Mouse (Mus musculus) left cerebral cortex, postnatal 36 days (tissue): ENCODE measurements at regions not wholly inside any gene's neighbourhood (a gene's known extent, or its start where the extent isn't known, plus 50 kb on each side); places are given as distances from the start of the nearest gene placed in this dataset.

Experiments
- DNase-seq, 2 experiments: peaks; one replicate each; pipeline ENCODE4 v3.0.0; 2021 to 2022; ENCODE audit warnings: low spot score in 2 of 2, mixed read lengths in 1 of 2
- intact Hi-C: fragments of 180-260 bp; cut with DNase I; formaldehyde crosslinking; loops from one replicate; pipeline ENCODE4 v1.15.1; 2025

DNA sequence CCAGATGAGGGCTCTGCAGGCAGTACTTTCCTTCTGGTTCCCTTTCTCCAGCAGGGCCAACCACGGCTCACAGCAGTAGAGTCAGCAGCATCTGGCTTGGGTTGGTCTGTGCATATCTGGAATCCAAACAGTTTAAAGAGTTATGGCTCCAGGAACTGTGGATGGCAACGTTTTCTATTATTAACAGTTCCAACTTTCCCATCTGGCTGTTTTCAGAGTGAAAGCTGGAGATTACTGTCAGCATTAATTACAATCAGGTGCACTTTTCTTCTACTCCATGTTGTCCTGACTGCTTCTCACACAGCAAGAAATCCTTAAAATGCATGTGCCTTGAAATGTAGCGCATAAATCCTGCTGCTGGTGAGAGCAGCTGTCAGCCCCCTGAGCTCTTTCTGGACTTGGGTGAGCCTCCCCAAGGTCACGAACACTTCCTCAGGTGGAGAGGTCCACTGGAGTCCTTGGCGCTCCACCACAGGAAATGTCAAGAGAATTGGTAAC, 250.6 kb upstream of the Gli3 start:
- DNase-seq, result no peak
- intact Hi-C loops, result no loop called here

DNA sequence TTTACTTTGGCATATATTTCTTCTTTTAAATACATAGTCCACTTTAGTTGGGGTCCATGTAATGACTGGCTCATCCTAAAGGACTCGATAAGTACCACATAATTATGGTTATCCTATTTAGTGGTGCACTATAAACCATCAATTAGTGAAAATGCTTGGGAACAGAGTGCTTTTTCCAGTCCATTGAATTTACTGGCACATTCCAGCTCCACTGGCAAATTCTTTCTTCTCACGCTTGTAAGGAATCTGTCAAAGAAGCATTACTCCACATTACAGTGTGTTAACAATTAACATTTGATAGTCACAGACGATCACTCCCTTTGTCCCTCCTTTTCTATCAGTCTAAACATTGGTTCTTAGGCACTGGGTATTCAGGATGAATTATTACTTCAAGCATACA, 241.7 kb upstream of the Gli3 start:
- DNase-seq, result no peak
- intact Hi-C loops, result no loop called here

DNA sequence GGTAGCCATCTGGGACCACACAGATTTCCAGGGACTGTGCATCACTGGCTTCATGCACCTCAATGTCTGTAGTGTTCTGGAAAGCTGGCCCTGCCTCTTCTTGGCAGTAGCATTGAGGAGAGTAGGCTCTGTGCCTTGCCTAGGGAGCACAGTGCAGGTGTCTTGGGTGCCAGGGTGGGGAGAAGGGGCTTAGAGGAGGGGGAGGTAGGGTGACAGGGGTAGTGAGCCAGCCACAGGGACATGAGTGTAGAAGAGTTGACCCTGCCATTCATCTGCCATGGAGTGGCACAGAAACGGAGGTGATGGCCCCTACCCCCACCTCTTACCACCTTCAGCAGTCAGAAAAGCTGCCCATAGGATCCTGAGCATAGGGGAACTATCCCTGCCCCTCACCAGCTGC, 235.4 kb upstream of the Gli3 start:
- DNase-seq, result no peak
- intact Hi-C loops, result no loop called here
